Mouse (Mus musculus): ENCODE data around the gene Bard1. TPM values are rescaled to one million over a fixed set of nuclear protein-coding genes. Genes with fewer than 3 reads are reported as not detected.

The Bard1 gene
- polyA plus RNA-seq, 1 experiment from 2014 or later: 1.8 TPM

DNA sequence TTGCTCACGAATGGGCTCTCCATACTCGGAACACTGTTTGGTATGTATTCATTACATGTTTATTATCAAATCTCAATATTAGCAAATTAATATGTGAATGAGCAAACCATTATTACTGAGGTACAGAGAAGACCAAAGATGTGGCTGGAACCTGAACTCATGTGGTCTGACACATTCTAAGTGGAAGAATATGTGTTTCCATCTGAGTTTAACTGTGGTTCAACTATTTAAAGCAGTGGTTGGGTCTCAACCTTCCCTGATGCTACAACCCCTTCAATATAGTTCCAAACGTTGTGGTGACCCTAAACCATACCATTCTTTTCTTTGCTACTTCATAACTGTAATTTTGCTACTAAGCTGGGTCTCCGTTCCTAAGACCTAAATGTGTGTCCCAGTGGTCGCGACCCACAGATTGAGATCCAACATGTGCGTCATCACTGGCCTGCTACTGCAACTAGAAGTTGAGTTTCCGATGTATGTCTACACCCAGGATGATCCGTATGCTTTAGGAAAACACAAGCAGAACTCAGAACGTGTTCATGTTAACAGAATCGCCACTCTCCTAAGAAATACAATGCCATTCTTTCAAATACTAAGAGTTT, 1.5 kb downstream of the Bard1 start:
- 20% methylated on average over 11 of the region's 11 CpGs for WGBS (ENCODE audit: insufficient replicate concordance)
- H3K27ac ChIP-seq (ENCODE audit: low read length): peak overlapping the region; percentile 11; the same call in 1 of the 2 replicates

DNA sequence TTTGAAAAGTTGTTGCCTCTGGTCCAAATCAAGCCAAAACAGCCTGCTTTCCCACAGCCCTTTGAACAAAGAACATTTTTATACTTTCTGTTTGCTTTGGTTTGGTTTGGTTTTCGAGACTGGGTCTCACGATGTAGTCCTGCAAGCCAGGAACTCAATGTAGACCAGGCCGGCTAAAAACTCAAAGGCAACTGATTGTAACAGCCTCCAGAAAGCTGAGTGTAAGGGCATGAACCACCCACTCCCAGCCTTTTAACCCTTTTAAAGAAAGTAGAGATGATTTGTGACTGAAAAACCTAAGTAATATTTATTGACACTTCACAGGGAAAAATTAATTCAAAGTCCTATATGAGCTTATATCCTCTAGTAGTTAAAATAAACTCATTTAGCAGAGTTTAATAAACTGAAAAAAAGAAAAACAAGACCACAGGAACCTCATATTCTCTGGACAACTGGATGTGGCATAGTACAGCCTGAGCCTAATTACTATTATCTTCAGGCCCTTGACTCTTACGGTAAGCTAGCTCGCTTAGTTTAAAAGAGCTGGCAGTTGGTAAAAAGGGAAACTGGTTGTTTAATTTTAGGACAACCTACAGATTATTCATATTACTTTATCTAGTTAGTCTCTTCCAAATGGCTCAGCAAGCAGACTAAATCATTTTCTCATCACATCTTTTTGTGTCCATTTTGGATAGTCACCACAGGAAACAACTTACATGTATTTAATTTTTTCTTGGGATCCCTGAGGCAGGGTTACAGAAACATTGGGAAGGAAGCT, 2.2 kb downstream of the Bard1 start:
- Histone ChIP-seq H3K27ac (ENCODE audit: low read length) (peak overlapping the region; percentile 65), H3K4me1 (ENCODE audit: control insufficient read depth, low read depth, low read length) (peaks cover 43% of the 10 kb centered on the region), H3K36me3 (ENCODE audit: control insufficient read depth, insufficient read depth) (no peaks in the 10 kb centered on the region), H3K9ac (ENCODE audit: low read depth, low read length) (peak overlapping the region; percentile 60), H3K4me2 (ENCODE audit: low read depth, low read length) (peak overlapping the region; percentile 63), H3K9me3 (replicated peaks; ENCODE audit: control insufficient read depth, low read length) (no peaks in the 10 kb centered on the region), H3K27me3 (ENCODE audit: control insufficient read depth, insufficient read depth, low read depth, low read length) (no peaks in the 10 kb centered on the region), H3K4me3 (ENCODE audit: low read depth, low read length) (peak overlapping the region; percentile 94)
- ATAC-seq (ENCODE audit: low read depth): no peak
- 24% methylated on average over 5 of the region's 5 CpGs for WGBS (ENCODE audit: insufficient replicate concordance)

More for the DNA sequence above, 1.5 kb downstream of the Bard1 start:
- Histone ChIP-seq H3K4me1 (ENCODE audit: control insufficient read depth, low read depth, low read length) (peaks cover 41% of the 10 kb centered on the region), H3K9me3 (replicated peaks; ENCODE audit: control insufficient read depth, low read length) (no peaks in the 10 kb centered on the region), H3K4me3 (ENCODE audit: low read depth, low read length) (peak overlapping the region; percentile 94), H3K4me2 (ENCODE audit: low read depth, low read length) (peak overlapping the region; percentile 63), H3K9ac (ENCODE audit: low read depth, low read length) (peak overlapping the region; percentile 60), H3K27me3 (ENCODE audit: control insufficient read depth, insufficient read depth, low read depth, low read length) (no peaks in the 10 kb centered on the region), H3K36me3 (ENCODE audit: control insufficient read depth, insufficient read depth) (no peaks in the 10 kb centered on the region)
- no peak for ATAC-seq (ENCODE audit: low read depth)

DNA sequence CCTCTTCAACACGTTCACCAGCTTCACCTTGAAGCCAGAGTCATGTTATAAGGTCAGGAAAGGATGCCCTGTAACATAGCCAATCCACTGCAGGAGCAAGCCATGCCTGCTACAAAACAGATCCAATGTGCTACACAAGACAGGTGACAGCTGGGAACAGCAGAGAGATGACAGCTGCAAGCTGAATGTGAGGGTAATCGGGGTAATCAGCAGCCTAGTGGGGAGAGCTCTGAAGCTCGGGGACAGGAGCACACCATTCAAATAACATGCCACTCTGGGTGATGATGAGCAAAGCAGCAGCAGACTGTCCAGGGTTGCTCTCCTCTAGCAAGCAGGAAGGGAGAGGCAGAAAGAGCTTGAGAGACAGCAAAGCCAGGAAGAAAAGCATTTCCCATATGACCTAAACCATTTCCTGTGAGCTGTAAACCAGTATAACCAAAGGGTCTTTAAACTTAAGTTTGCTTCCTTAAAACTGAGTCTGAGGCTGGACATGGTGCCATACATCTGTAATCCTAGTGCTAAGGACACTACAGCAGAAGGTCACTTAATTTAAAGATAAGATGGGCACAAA, 2.9 kb downstream of the Bard1 start:
- no peak for ATAC-seq (ENCODE audit: low read depth)
- no peaks in the 10 kb centered on the region for H3K36me3 ChIP-seq (ENCODE audit: control insufficient read depth, insufficient read depth)
- peak overlapping the region; percentile 56 for H3K9ac ChIP-seq (ENCODE audit: low read depth, low read length)
- H3K27me3 ChIP-seq (ENCODE audit: control insufficient read depth, insufficient read depth, low read depth, low read length): no peaks in the 10 kb centered on the region
- peaks cover 40% of the 10 kb centered on the region for H3K4me1 ChIP-seq (ENCODE audit: control insufficient read depth, low read depth, low read length)
- 23% methylated on average over 3 of the region's 3 CpGs for WGBS (ENCODE audit: insufficient replicate concordance)
- peak overlapping the region; percentile 63 for H3K4me2 ChIP-seq (ENCODE audit: low read depth, low read length)
- no peaks in the 10 kb centered on the region for H3K9me3 ChIP-seq (replicated peaks; ENCODE audit: control insufficient read depth, low read length)
- peak overlapping the region; percentile 94 for H3K4me3 ChIP-seq (ENCODE audit: low read depth, low read length)
- H3K27ac ChIP-seq (ENCODE audit: low read length): peak overlapping the region; percentile 65

DNA sequence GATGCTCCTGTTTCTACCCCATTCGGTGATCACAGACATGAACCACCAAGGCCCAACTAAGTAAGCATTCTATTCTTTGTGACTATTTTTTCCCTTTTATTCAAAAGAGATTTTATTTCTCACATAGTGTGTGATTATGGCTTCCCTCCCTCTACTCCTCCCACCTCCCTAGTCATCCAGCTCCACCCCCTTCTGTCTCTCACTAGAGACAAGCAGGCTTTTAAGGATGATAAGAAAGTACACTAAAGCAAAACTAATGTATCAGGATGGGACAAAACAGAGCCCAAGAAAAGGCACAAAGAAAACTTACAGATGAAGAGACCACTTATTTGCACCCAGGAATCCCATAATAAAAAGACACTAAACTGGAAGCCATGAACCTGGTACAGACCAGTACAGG, 6.9 kb downstream of the Bard1 start:
- peaks cover 32% of the 10 kb centered on the region for H3K4me1 ChIP-seq (ENCODE audit: control insufficient read depth, low read depth, low read length)
- H3K9ac ChIP-seq (ENCODE audit: low read depth, low read length): no peak overlapping the region

DNA sequence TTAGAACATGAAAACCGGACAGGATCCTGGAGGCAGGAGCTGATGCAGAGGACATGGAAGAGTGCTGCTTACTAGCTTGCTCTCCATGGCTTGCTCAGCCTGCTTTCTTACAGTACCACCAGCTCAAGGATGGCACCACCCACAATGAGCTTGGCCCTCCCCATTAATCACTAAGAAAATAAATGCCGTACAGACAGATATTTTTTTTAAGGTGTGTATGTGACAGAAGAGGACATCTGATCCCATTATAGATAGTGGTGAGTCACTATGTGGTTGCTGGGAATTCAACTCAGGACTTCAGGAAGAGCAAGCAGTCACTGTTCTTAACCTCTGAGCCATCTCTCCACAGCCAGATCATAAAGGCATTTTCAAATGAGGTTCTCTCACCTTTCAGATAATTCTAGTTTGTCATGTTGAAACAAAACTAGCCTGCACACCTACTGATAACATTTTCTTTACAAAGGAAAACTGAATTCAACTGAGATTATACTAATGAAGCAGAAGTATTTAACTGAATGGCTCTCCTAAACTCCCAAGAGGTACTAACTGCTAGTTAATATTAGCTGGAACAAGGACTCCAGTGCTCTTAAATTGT, 7.6 kb downstream of the Bard1 start:
- H3K9ac ChIP-seq (ENCODE audit: low read depth, low read length): no peak overlapping the region
- H3K36me3 ChIP-seq (ENCODE audit: control insufficient read depth, insufficient read depth): no peaks in the 10 kb centered on the region
- no peak for ATAC-seq (ENCODE audit: low read depth)
- H3K4me2 ChIP-seq (ENCODE audit: low read depth, low read length): no peak overlapping the region
- WGBS (ENCODE audit: insufficient replicate concordance): 73% methylated on average over 2 of the region's 2 CpGs
- H3K4me1 ChIP-seq (ENCODE audit: control insufficient read depth, low read depth, low read length): peaks cover 29% of the 10 kb centered on the region
- no peak overlapping the region for H3K4me3 ChIP-seq (ENCODE audit: low read depth, low read length)
- H3K27me3 ChIP-seq (ENCODE audit: control insufficient read depth, insufficient read depth, low read depth, low read length): no peaks in the 10 kb centered on the region
- H3K9me3 ChIP-seq (replicated peaks; ENCODE audit: control insufficient read depth, low read length): no peaks in the 10 kb centered on the region
- no peak overlapping the region for H3K27ac ChIP-seq (ENCODE audit: low read length)

More for the DNA sequence above, 6.9 kb downstream of the Bard1 start:
- H3K9me3 ChIP-seq (replicated peaks; ENCODE audit: control insufficient read depth, low read length): no peaks in the 10 kb centered on the region
- H3K4me2 ChIP-seq (ENCODE audit: low read depth, low read length): peak overlapping the region; percentile 16; the same call in 1 of the 2 replicates
- H3K27ac ChIP-seq (ENCODE audit: low read length): peak overlapping the region; percentile 72; the same call in 1 of the 2 replicates
- 84% methylated on average over 1 of the region's 1 CpGs for WGBS (ENCODE audit: insufficient replicate concordance)
- H3K36me3 ChIP-seq (ENCODE audit: control insufficient read depth, insufficient read depth): no peaks in the 10 kb centered on the region
- H3K27me3 ChIP-seq (ENCODE audit: control insufficient read depth, insufficient read depth, low read depth, low read length): no peaks in the 10 kb centered on the region
- ATAC-seq (ENCODE audit: low read depth): peak; percentile 69
- no peak overlapping the region for H3K4me3 ChIP-seq (ENCODE audit: low read depth, low read length)

DNA sequence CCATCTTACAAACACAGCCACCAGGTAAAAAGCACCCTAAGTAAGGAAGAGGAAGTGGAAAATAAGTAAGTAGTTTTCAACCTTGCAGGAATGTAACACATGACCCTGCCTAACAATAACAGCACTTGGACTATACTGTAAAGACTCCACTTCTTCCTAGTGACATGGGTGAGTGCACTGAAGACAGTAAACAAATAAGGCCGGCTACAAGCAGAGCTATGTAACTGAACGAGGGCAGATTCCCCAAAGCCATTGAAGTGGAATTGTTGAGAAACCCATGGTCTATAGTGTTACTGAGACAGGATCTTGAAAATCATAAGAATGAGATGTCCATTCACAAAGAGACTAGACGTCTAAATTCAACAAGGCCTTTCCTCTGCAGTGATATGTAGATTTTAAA, 27.3 kb downstream of the Bard1 start:
- Histone ChIP-seq H3K9me3 (replicated peaks; ENCODE audit: control insufficient read depth, low read length) (no peaks in the 10 kb centered on the region), H3K4me3 (ENCODE audit: low read depth, low read length) (no peak overlapping the region), H3K4me1 (ENCODE audit: control insufficient read depth, low read depth, low read length) (peaks cover 11% of the 10 kb centered on the region), H3K27me3 (ENCODE audit: control insufficient read depth, insufficient read depth, low read depth, low read length) (no peaks in the 10 kb centered on the region), H3K9ac (ENCODE audit: low read depth, low read length) (no peak overlapping the region), H3K27ac (ENCODE audit: low read length) (no peak overlapping the region), H3K36me3 (ENCODE audit: control insufficient read depth, insufficient read depth) (peaks cover 10% of the 10 kb centered on the region), H3K4me2 (ENCODE audit: low read depth, low read length) (no peak overlapping the region)
- WGBS (ENCODE audit: insufficient replicate concordance): 74% methylated on average over 3 of the region's 3 CpGs
- no peak for ATAC-seq (ENCODE audit: low read depth)

DNA sequence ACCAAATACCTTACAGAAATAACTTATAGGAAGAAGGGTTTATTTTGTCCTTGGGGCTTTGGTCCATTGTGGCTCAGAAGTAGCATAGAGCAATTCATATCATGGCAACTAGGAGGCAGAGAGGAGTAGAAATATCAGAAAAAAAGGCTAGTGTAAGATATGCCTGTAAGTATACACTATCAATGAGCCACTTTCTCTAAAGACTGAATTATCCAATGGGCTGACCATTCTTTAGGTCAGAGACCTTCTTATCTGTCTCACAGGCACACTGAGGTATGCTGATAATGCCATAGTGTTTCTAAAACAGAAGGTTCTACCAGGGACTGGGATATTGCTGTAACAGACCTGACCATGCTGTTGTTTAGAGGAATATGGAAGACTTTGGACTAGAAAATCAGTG, 32.2 kb downstream of the Bard1 start:
- ATAC-seq (ENCODE audit: low read depth): peak; percentile 84
- H3K4me1 ChIP-seq (ENCODE audit: control insufficient read depth, low read depth, low read length): peaks cover 12% of the 10 kb centered on the region
- H3K9me3 ChIP-seq (replicated peaks; ENCODE audit: control insufficient read depth, low read length): no peaks in the 10 kb centered on the region
- no peak overlapping the region for H3K27ac ChIP-seq (ENCODE audit: low read length)
- no peak overlapping the region for H3K9ac ChIP-seq (ENCODE audit: low read depth, low read length)
- H3K4me3 ChIP-seq (ENCODE audit: low read depth, low read length): no peak overlapping the region
- no peaks in the 10 kb centered on the region for H3K27me3 ChIP-seq (ENCODE audit: control insufficient read depth, insufficient read depth, low read depth, low read length)
- peaks cover 10% of the 10 kb centered on the region for H3K36me3 ChIP-seq (ENCODE audit: control insufficient read depth, insufficient read depth)
- no peak overlapping the region for H3K4me2 ChIP-seq (ENCODE audit: low read depth, low read length)

DNA sequence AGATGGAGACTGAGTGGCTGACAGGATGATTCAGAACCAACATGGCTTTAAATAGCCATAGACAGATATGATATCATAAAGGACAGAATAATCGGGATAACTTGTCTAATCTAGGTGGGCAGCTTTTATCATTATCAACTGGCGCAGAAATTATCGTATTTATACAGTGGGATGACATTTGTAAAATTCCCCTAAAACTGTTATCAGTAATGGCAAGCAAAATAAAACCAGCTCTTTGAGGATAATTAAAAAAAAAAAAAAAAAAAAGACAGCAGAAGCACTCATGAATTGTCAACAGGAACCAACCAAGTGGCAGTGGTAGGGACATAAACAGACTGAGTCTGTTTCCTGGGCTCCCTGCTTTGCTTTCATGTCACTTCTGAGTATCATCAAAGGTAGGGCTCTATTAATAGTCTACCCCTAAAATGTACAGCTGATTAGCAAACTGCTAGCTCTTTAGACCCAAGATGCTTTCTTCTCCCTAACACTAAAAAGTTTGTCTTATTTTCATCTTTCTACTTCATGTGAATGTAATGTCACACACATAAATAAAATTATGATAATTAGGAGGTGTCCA, 34.1 kb downstream of the Bard1 start:
- H3K27me3 ChIP-seq (ENCODE audit: control insufficient read depth, insufficient read depth, low read depth, low read length): no peaks in the 10 kb centered on the region
- no peak overlapping the region for H3K9ac ChIP-seq (ENCODE audit: low read depth, low read length)
- peaks cover 12% of the 10 kb centered on the region for H3K4me1 ChIP-seq (ENCODE audit: control insufficient read depth, low read depth, low read length)
- 50% methylated on average over 3 of the region's 3 CpGs for WGBS (ENCODE audit: insufficient replicate concordance)
- no peak overlapping the region for H3K4me3 ChIP-seq (ENCODE audit: low read depth, low read length)
- H3K27ac ChIP-seq (ENCODE audit: low read length): no peak overlapping the region
- ATAC-seq (ENCODE audit: low read depth): no peak
- no peaks in the 10 kb centered on the region for H3K9me3 ChIP-seq (replicated peaks; ENCODE audit: control insufficient read depth, low read length)
- H3K4me2 ChIP-seq (ENCODE audit: low read depth, low read length): no peak overlapping the region
- H3K36me3 ChIP-seq (ENCODE audit: control insufficient read depth, insufficient read depth): peaks cover 10% of the 10 kb centered on the region

Data from liver, embryonic 16.5 days (tissue).